Mouse (Mus musculus) neural tube, embryonic 14.5 days (tissue): Measurements from ENCODE around the gene Ap1b1. TPM values are rescaled to one million over a fixed set of nuclear protein-coding genes. Genes with fewer than 3 reads are reported as not detected.
"Not testable (repeated sequence)": the region's sequence is repeated elsewhere in the genome, so short reads cannot be mapped to it uniquely, and the experiment has no call there.

Experiments used
- ATAC-seq: fragments of 200-750 bp; cut with Nextera tagmentation; 2 replicates; pipeline ENCODE4 v1.8.0; 2017; ENCODE audit warnings: low read depth, mild to moderate bottlenecking, moderate TSS enrichment, moderate library complexity
- H3K27ac ChIP-seq: fragments of 300-500 bp; sonication (generic); 2 replicates; pipeline ENCODE4 v1.5.1; 2014; ENCODE audit warnings: low read depth, mild to moderate bottlenecking, control low read depth, low read length, moderate library complexity, mixed read lengths
- H3K27me3 ChIP-seq: fragments of 300-500 bp; sonication (generic); 2 replicates; pipeline ENCODE4 v1.6.1; 2014; ENCODE audit warnings: low read length; ENCODE audit not compliant: control insufficient read depth, insufficient read depth
- H3K36me3 ChIP-seq: fragments of 300-500 bp; sonication (generic); 2 replicates; pipeline ENCODE4 v1.6.1; 2014; ENCODE audit warnings: low read length, mixed read lengths; ENCODE audit not compliant: control insufficient read depth, insufficient read depth
- H3K4me1 ChIP-seq: fragments of 300-500 bp; sonication (generic); 2 replicates; pipeline ENCODE4 v1.6.1; 2014; ENCODE audit warnings: low read length; ENCODE audit not compliant: control insufficient read depth, insufficient read depth
- H3K4me2 ChIP-seq: fragments of 300-500 bp; sonication (generic); 2 replicates; pipeline ENCODE4 v1.6.1; 2014; ENCODE audit warnings: mild to moderate bottlenecking, low read depth, low read length, control low read depth
- H3K4me3 ChIP-seq: fragments of 300-500 bp; sonication (generic); 2 replicates; pipeline ENCODE4 v1.5.1; 2014; ENCODE audit warnings: low read depth, low read length, control low read depth, mixed read lengths
- H3K9ac ChIP-seq: fragments of 300-500 bp; sonication (generic); replicated peaks from 2 replicates; pipeline ENCODE4 v1.6.1; 2014; ENCODE audit warnings: low read depth, mild to moderate bottlenecking, control low read depth, low read length, mixed read lengths
- H3K9me3 ChIP-seq: fragments of 300-500 bp; sonication (generic); 2 replicates; pipeline ENCODE4 v1.6.1; 2016; ENCODE audit warnings: low read length; ENCODE audit not compliant: control insufficient read depth
- WGBS: fragments of 180-500 bp; shearing (Covaris S2); extraction: QIAGEN DNeasy Blood & Tissue Kit; methylation state at CpG from one replicate; pipeline ENCODE4 v1.1.7; 2014; 5-methylcytosine and 5-hydroxymethylcytosine counted together
- polyA plus RNA-seq: library from polyadenylated mRNA; unstranded; fragments of >200 nt; fragmentation: Nextera tagmentation; extraction: Ambion mirVana; gene quantifications from 2 replicates; pipeline ENCODE4 v1.2.1, GENCODE M21; 2014

The Ap1b1 gene
- polyA plus RNA-seq, 1 experiment from 2014 or later = 94.9 TPM

GRCm38 (mm10) chr11:5065056-5065821 lies 78.6 kb downstream of the Ap1b1 start, which contains the start of gene Gas2l1:
Gene Gas2l1, minus strand, starts transcription at chr11:5065327.
- Histone ChIP-seq H3K9me3 (no peaks in the 10 kb centered on the region), H3K4me2 (peak within 1 kb of the TSS; percentile 91), H3K4me3 (peak within 1 kb of the TSS; percentile 68), H3K4me1 (peaks cover 31% of the 10 kb centered on the region), H3K9ac (peak within 1 kb of the TSS; percentile 62), H3K27me3 (peaks cover 30% of the 10 kb centered on the region), H3K27ac (0 out of 2 replicates have a peak within 1 kb of the TSS, but pooled peaks have one; percentile 44), H3K36me3 (peaks cover 28% of the 10 kb centered on the region)
- under 1% methylated on average over 50 of the region's 50 CpGs for WGBS
- ATAC-seq = peak; percentile 87

GRCm38 (mm10) chr11:5067063-5067462 lies 80.4 kb downstream of the Ap1b1 start:
- peaks cover 15% of the 10 kb centered on the region for H3K27me3 ChIP-seq
- H3K9me3 ChIP-seq = no peaks in the 10 kb centered on the region
- ATAC-seq = no peak
- no peak overlapping the region for H3K4me3 ChIP-seq
- H3K4me1 ChIP-seq = peaks cover 19% of the 10 kb centered on the region
- H3K27ac ChIP-seq = no peak overlapping the region
- H3K9ac ChIP-seq = no peak overlapping the region
- peaks cover 36% of the 10 kb centered on the region for H3K36me3 ChIP-seq
- no peak overlapping the region for H3K4me2 ChIP-seq

- Histone ChIP-seq H3K4me1 (peaks cover 11% of the 10 kb centered on the region), H3K27me3 (peaks cover 2% of the 10 kb centered on the region; the same call in 1 of the 2 replicates), H3K9ac (no peak overlapping the region), H3K27ac (no peak overlapping the region), H3K4me2 (no peak overlapping the region), H3K4me3 (no peak overlapping the region), H3K9me3 (no peaks in the 10 kb centered on the region), H3K36me3 (peaks cover 49% of the 10 kb centered on the region)
- no peak for ATAC-seq
- 80% methylated on average over 9 of the region's 9 CpGs for WGBS
Measured at GRCm38 (mm10) chr11:5068126-5068971, 81.7 kb downstream of the Ap1b1 start.

GRCm38 (mm10) chr11:5074882-5075281 lies 88.3 kb downstream of the Ap1b1 start:
- Histone ChIP-seq H3K4me3 (no peak overlapping the region), H3K27me3 (no peaks in the 10 kb centered on the region), H3K36me3 (peaks cover 61% of the 10 kb centered on the region), H3K4me1 (no peaks in the 10 kb centered on the region), H3K4me2 (no peak overlapping the region), H3K27ac (no peak overlapping the region), H3K9me3 (no peaks in the 10 kb centered on the region), H3K9ac (no peak overlapping the region)
- 75% methylated on average over 4 of the region's 4 CpGs for WGBS
- ATAC-seq = no peak

- no peaks in the 10 kb centered on the region for H3K4me1 ChIP-seq
- ATAC-seq = no peak
- no peak overlapping the region for H3K4me2 ChIP-seq
- H3K9ac ChIP-seq = no peak overlapping the region
- H3K4me3 ChIP-seq = no peak overlapping the region
- peaks cover 56% of the 10 kb centered on the region for H3K36me3 ChIP-seq
- no peaks in the 10 kb centered on the region for H3K9me3 ChIP-seq
- H3K27ac ChIP-seq = no peak overlapping the region
- no peaks in the 10 kb centered on the region for H3K27me3 ChIP-seq
Measured at GRCm38 (mm10) chr11:5075760-5076159, 89.1 kb downstream of the Ap1b1 start.

GRCm38 (mm10) chr11:5076843-5077242 lies 90.2 kb downstream of the Ap1b1 start:
- not testable (repeated sequence) for H3K27me3 ChIP-seq, H3K4me2 ChIP-seq, H3K27ac ChIP-seq, H3K4me3 ChIP-seq, H3K9me3 ChIP-seq, ATAC-seq, H3K4me1 ChIP-seq, H3K9ac ChIP-seq
- peaks cover 48% of the 10 kb centered on the region for H3K36me3 ChIP-seq
- 84% methylated on average over 4 of the region's 5 CpGs for WGBS

GRCm38 (mm10) chr11:5089147-5089546 lies 102.5 kb downstream of the Ap1b1 start:
- WGBS = 100% methylated on average over 1 of the region's 1 CpGs
- Histone ChIP-seq H3K4me2 (no peak overlapping the region), H3K4me1 (no peaks in the 10 kb centered on the region), H3K36me3 (peaks cover 70% of the 10 kb centered on the region), H3K9me3 (no peaks in the 10 kb centered on the region), H3K27me3 (no peaks in the 10 kb centered on the region), H3K27ac (no peak overlapping the region), H3K4me3 (no peak overlapping the region), H3K9ac (no peak overlapping the region)
- ATAC-seq = no peak

GRCm38 (mm10) chr11:5091706-5092105 lies 105.1 kb downstream of the Ap1b1 start:
- 46% methylated on average over 2 of the region's 2 CpGs for WGBS
- no peak overlapping the region for H3K4me3 ChIP-seq
- no peak overlapping the region for H3K27ac ChIP-seq
- H3K9ac ChIP-seq = no peak overlapping the region
- H3K36me3 ChIP-seq = peaks cover 44% of the 10 kb centered on the region
- H3K4me2 ChIP-seq = no peak overlapping the region
- H3K4me1 ChIP-seq = peaks cover 9% of the 10 kb centered on the region
- ATAC-seq = no peak
- H3K27me3 ChIP-seq = no peaks in the 10 kb centered on the region
- no peaks in the 10 kb centered on the region for H3K9me3 ChIP-seq
